In genomic region chr13:55177903-55178496, GRCm38 (mm10) we compare ENCODE assay signal across 13 mouse cellular contexts. TPM values are rescaled to one million over a fixed set of nuclear protein-coding genes. Genes with fewer than 3 reads are reported as not detected.
DNase-seq lines count a peak whose midpoint lies in the region; ATAC-seq and TF ChIP-seq lines count a peak whose summit lies in the region.
"Had no signal": no experiment of that assay in that cellular context is flagged by ENCODE, and none has a peak within 500 bp of the region (broad histone marks: within the 10 kb centered on the region; RNA-seq: fewer than 3 reads in every experiment).

No protein-coding gene starts in this region.

- H3K36me3 ChIP-seq in heart, embryonic 11.5 days (ENCODE audit: control insufficient read depth, insufficient read depth, low read length): no peaks in the 10 kb centered on the region
- H3K36me3 ChIP-seq in lung, embryonic 14.5 days (ENCODE audit: insufficient read depth): no peaks in the 10 kb centered on the region
- no peaks in the 10 kb centered on the region for H3K36me3 ChIP-seq in limb, embryonic 13.5 days
- H3K36me3 ChIP-seq: liver, embryonic 13.5 days had no signal

- DNase-seq in heart, adult 11 months: peak; percentile 98
- DNase-seq in lung, embryonic 14.5 days: no peak
- no peak for DNase-seq in lung, postnatal 25 days (ENCODE audit: low spot score)
- DNase-seq in adipocyte (ENCODE audit: low spot score): peak; percentile 24
- DNase-seq in thymus, postnatal 10 days (ENCODE audit: low spot score in 2 of 2): no peak
- DNase-seq in cerebellum, postnatal 36 days: no peak

- no peak for ATAC-seq in heart, embryonic 11.5 days (replicated peaks; ENCODE audit: insufficient number of reproducible peaks, low FRiP score, low TSS enrichment)
- ATAC-seq in lung, embryonic 14.5 days (ENCODE audit: insufficient read depth): no peak
- no peak for ATAC-seq in limb, embryonic 13.5 days (ENCODE audit: low FRiP score, low read depth)

- 0 out of 2 replicates have a peak, but pooled peaks cover 2% of the 10 kb centered on the region for H3K9me3 ChIP-seq in heart, embryonic 11.5 days (replicated peaks; ENCODE audit: control insufficient read depth, low read length)
- H3K9me3 ChIP-seq in lung, embryonic 14.5 days (ENCODE audit: low read depth, low read length): no peaks in the 10 kb centered on the region
- H3K9me3 ChIP-seq in limb, embryonic 13.5 days: no peaks in the 10 kb centered on the region
- H3K9me3 ChIP-seq: liver, embryonic 13.5 days had no signal

- H3K4me1 ChIP-seq in heart, embryonic 11.5 days (ENCODE audit: control insufficient read depth, insufficient read depth, low read length): no peaks in the 10 kb centered on the region
- H3K4me1 ChIP-seq in lung, embryonic 14.5 days (ENCODE audit: insufficient read depth): no peaks in the 10 kb centered on the region
- no peaks in the 10 kb centered on the region for H3K4me1 ChIP-seq in limb, embryonic 13.5 days

- 64% methylated on average over 4 of the region's 4 CpGs for WGBS in heart, embryonic 11.5 days (ENCODE audit: insufficient replicate concordance)
- 58% methylated on average over 4 of the region's 4 CpGs for WGBS in lung, embryonic 14.5 days
- WGBS in limb, embryonic 13.5 days: 64% methylated on average over 4 of the region's 4 CpGs

- no peak overlapping the region for H3K4me3 ChIP-seq in heart, embryonic 11.5 days (ENCODE audit: low read depth, low read length)
- no peak overlapping the region for H3K4me3 ChIP-seq in lung, embryonic 14.5 days (ENCODE audit: low read depth, low read length)
- no peak overlapping the region for H3K4me3 ChIP-seq in limb, embryonic 13.5 days
- H3K4me3 ChIP-seq: liver, embryonic 13.5 days had no signal

- H3K27me3 ChIP-seq in heart, embryonic 11.5 days (ENCODE audit: control insufficient read depth, insufficient read depth, low read length): no peaks in the 10 kb centered on the region
- no peaks in the 10 kb centered on the region for H3K27me3 ChIP-seq in lung, embryonic 14.5 days (ENCODE audit: insufficient read depth, low read length)
- H3K27me3 ChIP-seq in limb, embryonic 13.5 days: no peaks in the 10 kb centered on the region
- H3K27me3 ChIP-seq: liver, embryonic 13.5 days had no signal

- no peak overlapping the region for H3K9ac ChIP-seq in heart, embryonic 11.5 days (ENCODE audit: low read depth, low read length)
- H3K9ac ChIP-seq in lung, embryonic 14.5 days: no peak overlapping the region
- no peak overlapping the region for H3K9ac ChIP-seq in limb, embryonic 13.5 days
- H3K9ac ChIP-seq: liver, embryonic 13.5 days had no signal

- H3K27ac ChIP-seq in heart, embryonic 11.5 days (ENCODE audit: low read depth, low read length): no peak overlapping the region
- no peak overlapping the region for H3K27ac ChIP-seq in lung, embryonic 14.5 days (ENCODE audit: low read depth)
- peak overlapping the region; percentile 44; the same call in 1 of the 2 replicates for H3K27ac ChIP-seq in limb, embryonic 13.5 days
- H3K27ac ChIP-seq: liver, embryonic 13.5 days had no signal

- peak; percentile 48 for TF ChIP-seq CTCF in lung, embryonic 14.5 days (IDR thresholded peaks at IDR 0.05; ENCODE audit: low read depth)

- H3K4me2 ChIP-seq in heart, embryonic 11.5 days: no peak overlapping the region
- H3K4me2 ChIP-seq in lung, embryonic 14.5 days: no peak overlapping the region
- H3K4me2 ChIP-seq in limb, embryonic 13.5 days (replicated peaks): no peak overlapping the region
- H3K4me2 ChIP-seq: liver, embryonic 13.5 days had no signal

RNA-seq across cellular contexts. Expression of gene Fgfr4, which starts 25.6 kb away (rescaled TPM):
- polyA plus RNA-seq in heart, embryonic 11.5 days (2014; fragmentation: Nextera tagmentation; extraction: Ambion mirVana): 0.56 and 0.64 TPM in 2 replicates
- polyA plus RNA-seq in lung, embryonic 14.5 days (2014; fragmentation: Nextera tagmentation; extraction: Ambion mirVana): 14.6 and 17.3 TPM in 2 replicates
- 11.8 and 12.0 TPM in 2 replicates for polyA plus RNA-seq in limb, embryonic 13.5 days (2015; fragmentation: Nextera tagmentation; extraction: Ambion mirVana)

RNA-seq across cellular contexts. Expression of gene Nsd1, which starts 31.6 kb away (rescaled TPM):
- polyA plus RNA-seq in heart, embryonic 11.5 days (2014; fragmentation: Nextera tagmentation; extraction: Ambion mirVana): 41.8 and 72.1 TPM in 2 replicates
- 70.0 and 80.7 TPM in 2 replicates for polyA plus RNA-seq in lung, embryonic 14.5 days (2014; fragmentation: Nextera tagmentation; extraction: Ambion mirVana)
- 80.4 and 82.4 TPM in 2 replicates for polyA plus RNA-seq in limb, embryonic 13.5 days (2015; fragmentation: Nextera tagmentation; extraction: Ambion mirVana)

RNA-seq across cellular contexts. Expression of gene Gm17617, which starts 44.7 kb away (rescaled TPM):
- not detected in 2 replicates for polyA plus RNA-seq in heart, embryonic 11.5 days (2014; fragmentation: Nextera tagmentation; extraction: Ambion mirVana)
- not detected in 2 replicates for polyA plus RNA-seq in lung, embryonic 14.5 days (2014; fragmentation: Nextera tagmentation; extraction: Ambion mirVana)
- not detected in 2 replicates for polyA plus RNA-seq in limb, embryonic 13.5 days (2015; fragmentation: Nextera tagmentation; extraction: Ambion mirVana)
- polyA plus RNA-seq: embryonic facial prominence, embryonic 14.5 days; heart, embryonic 14.5 days; large intestine, adult 2 months; liver, embryonic 13.5 days; neural tube, embryonic 11.5 days had no signal

Comparison
In these comparisons a context has a peak if more than half of its experiments do, and no peak if none do; other contexts are left out.
1. DNase-seq: peak in heart, adult 11 months (single experiment) and adipocyte (single experiment); none in lung, embryonic 14.5 days (single experiment), lung, postnatal 25 days (single experiment), thymus, postnatal 10 days (0 of 2) and cerebellum, postnatal 36 days (0 of 2).